ENCODE assay signal across 8 mouse cellular contexts in genomic region chr8:105355179-105356024, GRCm38 (mm10). TPM values are rescaled to one million over a fixed set of nuclear protein-coding genes. Genes with fewer than 3 reads are reported as not detected.
DNase-seq lines count a peak whose midpoint lies in the region; ATAC-seq lines count a peak whose summit lies in the region.
"Had no signal": no experiment of that assay in that cellular context is flagged by ENCODE, and none has a peak within 500 bp of the region (broad histone marks: within the 10 kb centered on the region; RNA-seq: fewer than 3 reads in every experiment).

No protein-coding gene starts in this region.

- WGBS in midbrain, embryonic 10.5 days, result 54% methylated on average over 26 of the region's 26 CpGs
- 57% methylated on average over 26 of the region's 26 CpGs for WGBS in midbrain, embryonic 13.5 days
- 62% methylated on average over 26 of the region's 26 CpGs for WGBS in hindbrain, embryonic 16.5 days

- no peak overlapping the region for H3K4me2 ChIP-seq in midbrain, embryonic 13.5 days (replicated peaks)
- no peak overlapping the region for H3K4me2 ChIP-seq in hindbrain, embryonic 16.5 days (ENCODE audit: low read length)
- H3K4me2 ChIP-seq: hindbrain, embryonic 14.5 days had no signal

- peaks cover 36% of the 10 kb centered on the region for H3K27me3 ChIP-seq in midbrain, embryonic 10.5 days (ENCODE audit: low read depth, poor library complexity, severe bottlenecking)
- H3K27me3 ChIP-seq in midbrain, embryonic 13.5 days, result 0 out of 2 replicates have a peak, but pooled peaks cover 3% of the 10 kb centered on the region
- H3K27me3 ChIP-seq in hindbrain, embryonic 16.5 days (replicated peaks; ENCODE audit: control insufficient read depth, insufficient read depth, low read length), result no peaks in the 10 kb centered on the region

- DNase-seq in midbrain, embryonic 10.5 days (ENCODE audit: low spot score), result peak; percentile 45
- peak; percentile 66 for DNase-seq in embryo, embryonic 11 days
- DNase-seq in kidney, adult 9 months, result peak; percentile 65
- peak; percentile 70 for DNase-seq in thymus, postnatal 4 days
- no peak for DNase-seq in T-cell, adult 2 months (ENCODE audit: low spot score)

- H3K4me1 ChIP-seq in midbrain, embryonic 10.5 days, result peaks cover 40% of the 10 kb centered on the region
- peaks cover 6% of the 10 kb centered on the region for H3K4me1 ChIP-seq in midbrain, embryonic 13.5 days (replicated peaks)
- H3K4me1 ChIP-seq in hindbrain, embryonic 16.5 days (ENCODE audit: control insufficient read depth, insufficient read depth, low read depth, low read length), result peaks cover 4% of the 10 kb centered on the region

- ATAC-seq in midbrain, embryonic 13.5 days, result no peak
- no peak for ATAC-seq in hindbrain, embryonic 16.5 days

- no peaks in the 10 kb centered on the region for H3K9me3 ChIP-seq in midbrain, embryonic 10.5 days (replicated peaks)
- no peaks in the 10 kb centered on the region for H3K9me3 ChIP-seq in midbrain, embryonic 13.5 days
- no peaks in the 10 kb centered on the region for H3K9me3 ChIP-seq in hindbrain, embryonic 16.5 days (ENCODE audit: control insufficient read depth, low read length)

- H3K4me3 ChIP-seq in midbrain, embryonic 10.5 days, result no peak overlapping the region
- no peak overlapping the region for H3K4me3 ChIP-seq in midbrain, embryonic 13.5 days (replicated peaks)
- H3K4me3 ChIP-seq in hindbrain, embryonic 16.5 days (ENCODE audit: low read length), result no peak overlapping the region

- no peak overlapping the region for H3K27ac ChIP-seq in midbrain, embryonic 10.5 days (replicated peaks)
- H3K27ac ChIP-seq in midbrain, embryonic 13.5 days, result no peak overlapping the region
- H3K27ac ChIP-seq in hindbrain, embryonic 16.5 days (ENCODE audit: low read depth, low read length), result no peak overlapping the region
- H3K27ac ChIP-seq: hindbrain, embryonic 14.5 days had no signal

- peaks cover 35% of the 10 kb centered on the region for H3K36me3 ChIP-seq in midbrain, embryonic 10.5 days
- peaks cover 16% of the 10 kb centered on the region for H3K36me3 ChIP-seq in midbrain, embryonic 13.5 days
- H3K36me3 ChIP-seq in hindbrain, embryonic 16.5 days (ENCODE audit: control insufficient read depth, insufficient read depth, low read length), result peaks cover 16% of the 10 kb centered on the region

- no peak overlapping the region for H3K9ac ChIP-seq in midbrain, embryonic 13.5 days (replicated peaks)
- H3K9ac ChIP-seq in hindbrain, embryonic 16.5 days (ENCODE audit: low read depth, low read length), result no peak overlapping the region
- H3K9ac ChIP-seq: hindbrain, embryonic 14.5 days had no signal

RNA-seq across cellular contexts. Expression of gene Slc9a5, which starts 6.8 kb away (rescaled TPM):
- 4.1 TPM in 2 replicates for polyA plus RNA-seq in midbrain, embryonic 10.5 days (2016; fragmentation: Nextera tagmentation; extraction: Ambion mirVana)
- polyA plus RNA-seq in midbrain, embryonic 13.5 days (2015; fragmentation: Nextera tagmentation; extraction: Ambion mirVana), result 5.4 and 5.6 TPM in 2 replicates
- polyA plus RNA-seq in hindbrain, embryonic 16.5 days (2015; fragmentation: Nextera tagmentation; extraction: Ambion mirVana), result 12.3 and 14.5 TPM in 2 replicates

RNA-seq across cellular contexts. Expression of gene Fhod1, which starts 7.6 kb away (rescaled TPM):
- polyA plus RNA-seq in midbrain, embryonic 10.5 days (2016; fragmentation: Nextera tagmentation; extraction: Ambion mirVana), result 1.9 and 2.2 TPM in 2 replicates
- polyA plus RNA-seq in midbrain, embryonic 13.5 days (2015; fragmentation: Nextera tagmentation; extraction: Ambion mirVana), result 0.53 and 0.57 TPM in 2 replicates
- polyA plus RNA-seq in hindbrain, embryonic 16.5 days (2015; fragmentation: Nextera tagmentation; extraction: Ambion mirVana), result 0.69 and 0.93 TPM in 2 replicates

RNA-seq across cellular contexts. Expression of gene Plekhg4, which starts 17.7 kb away (rescaled TPM):
- polyA plus RNA-seq in midbrain, embryonic 10.5 days (2016; fragmentation: Nextera tagmentation; extraction: Ambion mirVana), result 0.49 and 0.51 TPM in 2 replicates
- 0.93 and 1.5 TPM in 2 replicates for polyA plus RNA-seq in midbrain, embryonic 13.5 days (2015; fragmentation: Nextera tagmentation; extraction: Ambion mirVana)
- polyA plus RNA-seq in hindbrain, embryonic 16.5 days (2015; fragmentation: Nextera tagmentation; extraction: Ambion mirVana), result 1.8 and 2.1 TPM in 2 replicates

RNA-seq across cellular contexts. Expression of gene Tmem208, which starts 29.2 kb away (rescaled TPM):
- polyA plus RNA-seq in midbrain, embryonic 10.5 days (2016; fragmentation: Nextera tagmentation; extraction: Ambion mirVana), result 105 and 106 TPM in 2 replicates
- polyA plus RNA-seq in midbrain, embryonic 13.5 days (2015; fragmentation: Nextera tagmentation; extraction: Ambion mirVana), result 121 TPM in 2 replicates
- 144 and 150 TPM in 2 replicates for polyA plus RNA-seq in hindbrain, embryonic 16.5 days (2015; fragmentation: Nextera tagmentation; extraction: Ambion mirVana)

RNA-seq across cellular contexts. Expression of gene Lrrc29, which starts 29.3 kb away (rescaled TPM):
- 1.2 and 1.7 TPM in 2 replicates for polyA plus RNA-seq in midbrain, embryonic 10.5 days (2016; fragmentation: Nextera tagmentation; extraction: Ambion mirVana)
- 0.98 and 1.1 TPM in 2 replicates for polyA plus RNA-seq in midbrain, embryonic 13.5 days (2015; fragmentation: Nextera tagmentation; extraction: Ambion mirVana)
- polyA plus RNA-seq in hindbrain, embryonic 16.5 days (2015; fragmentation: Nextera tagmentation; extraction: Ambion mirVana), result 0.90 and 0.94 TPM in 2 replicates
